Mouse (Mus musculus): ENCODE data around the gene Fcamr. TPM values are rescaled to one million over a fixed set of nuclear protein-coding genes. Genes with fewer than 3 reads are reported as not detected.

The Fcamr gene
- 0.10 and 0.20 TPM in 2 replicates for polyA plus RNA-seq (2015; fragmentation: Nextera tagmentation; extraction: Ambion mirVana)

- Histone ChIP-seq H3K27ac (ENCODE audit: low read length) (no peak within 1 kb of the TSS), H3K4me1 (ENCODE audit: control insufficient read depth, insufficient read depth, low read length) (0 out of 2 replicates have a peak, but pooled peaks cover 4% of the 10 kb centered on the region), H3K4me2 (ENCODE audit: low read depth, low read length) (no peak within 1 kb of the TSS), H3K9ac (ENCODE audit: low read depth, low read length) (no peak within 1 kb of the TSS), H3K4me3 (ENCODE audit: low read length) (no peak within 1 kb of the TSS), H3K9me3 (ENCODE audit: control insufficient read depth, low read length) (no peaks in the 10 kb centered on the region), H3K27me3 (replicated peaks; ENCODE audit: control insufficient read depth, insufficient read depth, low read length) (no peaks in the 10 kb centered on the region), H3K36me3 (ENCODE audit: control insufficient read depth, insufficient read depth, low read length) (no peaks in the 10 kb centered on the region)
- ATAC-seq: no peak
- 88% methylated on average over 8 of the region's 8 CpGs for WGBS
Observed at GRCm38 (mm10) chr1:130800602-130801001, at the start of gene Fcamr. TSS of gene Fcamr (plus strand) at chr1:130800902.

- H3K4me2 ChIP-seq (ENCODE audit: low read depth, low read length): no peak overlapping the region
- H3K36me3 ChIP-seq (ENCODE audit: control insufficient read depth, insufficient read depth, low read length): no peaks in the 10 kb centered on the region
- WGBS: 51% methylated on average over 9 of the region's 9 CpGs
- peaks cover 9% of the 10 kb centered on the region for H3K4me1 ChIP-seq (ENCODE audit: control insufficient read depth, insufficient read depth, low read length)
- H3K9me3 ChIP-seq (ENCODE audit: control insufficient read depth, low read length): no peaks in the 10 kb centered on the region
- H3K4me3 ChIP-seq (ENCODE audit: low read length): no peak overlapping the region
- H3K27me3 ChIP-seq (replicated peaks; ENCODE audit: control insufficient read depth, insufficient read depth, low read length): no peaks in the 10 kb centered on the region
- no peak overlapping the region for H3K9ac ChIP-seq (ENCODE audit: low read depth, low read length)
- H3K27ac ChIP-seq (ENCODE audit: low read length): no peak overlapping the region
- no peak; the same call in 1 of the 2 replicates for ATAC-seq
Observed at GRCm38 (mm10) chr1:130759689-130760088, 41.0 kb upstream of the Fcamr start.

- H3K4me1 ChIP-seq (ENCODE audit: control insufficient read depth, insufficient read depth, low read length): peaks cover 9% of the 10 kb centered on the region
- H3K9ac ChIP-seq (ENCODE audit: low read depth, low read length): no peak overlapping the region
- H3K27me3 ChIP-seq (replicated peaks; ENCODE audit: control insufficient read depth, insufficient read depth, low read length): no peaks in the 10 kb centered on the region
- no peak overlapping the region for H3K4me3 ChIP-seq (ENCODE audit: low read length)
- H3K9me3 ChIP-seq (ENCODE audit: control insufficient read depth, low read length): no peaks in the 10 kb centered on the region
- H3K36me3 ChIP-seq (ENCODE audit: control insufficient read depth, insufficient read depth, low read length): no peaks in the 10 kb centered on the region
- no peak for ATAC-seq
- no peak overlapping the region for H3K4me2 ChIP-seq (ENCODE audit: low read depth, low read length)
- WGBS: 74% methylated on average over 1 of the region's 1 CpGs
- no peak overlapping the region for H3K27ac ChIP-seq (ENCODE audit: low read length)
Observed at GRCm38 (mm10) chr1:130761597-130761996, 39.1 kb upstream of the Fcamr start.

GRCm38 (mm10) chr1:130762045-130762760, 38.5 kb upstream of the Fcamr start:
- no peak overlapping the region for H3K27ac ChIP-seq (ENCODE audit: low read length)
- H3K4me1 ChIP-seq (ENCODE audit: control insufficient read depth, insufficient read depth, low read length): peaks cover 9% of the 10 kb centered on the region
- no peak overlapping the region for H3K4me3 ChIP-seq (ENCODE audit: low read length)
- no peak overlapping the region for H3K4me2 ChIP-seq (ENCODE audit: low read depth, low read length)
- WGBS: 72% methylated on average over 3 of the region's 3 CpGs
- no peak overlapping the region for H3K9ac ChIP-seq (ENCODE audit: low read depth, low read length)
- H3K27me3 ChIP-seq (replicated peaks; ENCODE audit: control insufficient read depth, insufficient read depth, low read length): no peaks in the 10 kb centered on the region
- no peaks in the 10 kb centered on the region for H3K9me3 ChIP-seq (ENCODE audit: control insufficient read depth, low read length)
- H3K36me3 ChIP-seq (ENCODE audit: control insufficient read depth, insufficient read depth, low read length): no peaks in the 10 kb centered on the region
- no peak for ATAC-seq

- 48% methylated on average over 12 of the region's 12 CpGs for WGBS
- Histone ChIP-seq H3K4me3 (ENCODE audit: low read length) (peak overlapping the region; percentile 7; the same call in 1 of the 2 replicates), H3K9ac (ENCODE audit: low read depth, low read length) (peak overlapping the region; percentile 25; the same call in 1 of the 2 replicates), H3K27me3 (replicated peaks; ENCODE audit: control insufficient read depth, insufficient read depth, low read length) (no peaks in the 10 kb centered on the region), H3K9me3 (ENCODE audit: control insufficient read depth, low read length) (no peaks in the 10 kb centered on the region), H3K4me2 (ENCODE audit: low read depth, low read length) (peak overlapping the region; percentile 44), H3K36me3 (ENCODE audit: control insufficient read depth, insufficient read depth, low read length) (no peaks in the 10 kb centered on the region), H3K4me1 (ENCODE audit: control insufficient read depth, insufficient read depth, low read length) (peaks cover 9% of the 10 kb centered on the region), H3K27ac (ENCODE audit: low read length) (peak overlapping the region; percentile 71)
- peak; percentile 92 for ATAC-seq
Observed at GRCm38 (mm10) chr1:130764027-130764461, 36.7 kb upstream of the Fcamr start.

- H3K27ac ChIP-seq (ENCODE audit: low read length): no peak overlapping the region
- H3K9ac ChIP-seq (ENCODE audit: low read depth, low read length): no peak overlapping the region
- WGBS: 83% methylated on average over 5 of the region's 5 CpGs
- H3K4me1 ChIP-seq (ENCODE audit: control insufficient read depth, insufficient read depth, low read length): peaks cover 10% of the 10 kb centered on the region
- no peaks in the 10 kb centered on the region for H3K36me3 ChIP-seq (ENCODE audit: control insufficient read depth, insufficient read depth, low read length)
- no peaks in the 10 kb centered on the region for H3K27me3 ChIP-seq (replicated peaks; ENCODE audit: control insufficient read depth, insufficient read depth, low read length)
- no peak for ATAC-seq
- H3K4me3 ChIP-seq (ENCODE audit: low read length): no peak overlapping the region
- H3K9me3 ChIP-seq (ENCODE audit: control insufficient read depth, low read length): no peaks in the 10 kb centered on the region
- no peak overlapping the region for H3K4me2 ChIP-seq (ENCODE audit: low read depth, low read length)
Observed at GRCm38 (mm10) chr1:130767066-130767465, 33.6 kb upstream of the Fcamr start.

- Histone ChIP-seq H3K27me3 (replicated peaks; ENCODE audit: control insufficient read depth, insufficient read depth, low read length) (no peaks in the 10 kb centered on the region), H3K36me3 (ENCODE audit: control insufficient read depth, insufficient read depth, low read length) (no peaks in the 10 kb centered on the region), H3K9ac (ENCODE audit: low read depth, low read length) (no peak overlapping the region), H3K4me3 (ENCODE audit: low read length) (no peak overlapping the region), H3K9me3 (ENCODE audit: control insufficient read depth, low read length) (no peaks in the 10 kb centered on the region), H3K27ac (ENCODE audit: low read length) (no peak overlapping the region), H3K4me2 (ENCODE audit: low read depth, low read length) (no peak overlapping the region), H3K4me1 (ENCODE audit: control insufficient read depth, insufficient read depth, low read length) (peaks cover 7% of the 10 kb centered on the region; the same call in 1 of the 2 replicates)
- no peak for ATAC-seq
- WGBS: 88% methylated on average over 2 of the region's 2 CpGs
Observed at GRCm38 (mm10) chr1:130769925-130770324, 30.8 kb upstream of the Fcamr start.

- H3K27me3 ChIP-seq (replicated peaks; ENCODE audit: control insufficient read depth, insufficient read depth, low read length): no peaks in the 10 kb centered on the region
- no peak overlapping the region for H3K9ac ChIP-seq (ENCODE audit: low read depth, low read length)
- H3K9me3 ChIP-seq (ENCODE audit: control insufficient read depth, low read length): no peaks in the 10 kb centered on the region
- WGBS: 65% methylated on average over 4 of the region's 4 CpGs
- H3K4me1 ChIP-seq (ENCODE audit: control insufficient read depth, insufficient read depth, low read length): peaks cover 7% of the 10 kb centered on the region; the same call in 1 of the 2 replicates
- H3K27ac ChIP-seq (ENCODE audit: low read length): no peak overlapping the region
- no peak overlapping the region for H3K4me3 ChIP-seq (ENCODE audit: low read length)
- H3K36me3 ChIP-seq (ENCODE audit: control insufficient read depth, insufficient read depth, low read length): no peaks in the 10 kb centered on the region
- ATAC-seq: peak; percentile 82
- H3K4me2 ChIP-seq (ENCODE audit: low read depth, low read length): no peak overlapping the region
Observed at GRCm38 (mm10) chr1:130770487-130770886, 30.2 kb upstream of the Fcamr start.

GRCm38 (mm10) chr1:130770981-130771494, 29.7 kb upstream of the Fcamr start:
- Histone ChIP-seq H3K9me3 (ENCODE audit: control insufficient read depth, low read length) (no peaks in the 10 kb centered on the region), H3K36me3 (ENCODE audit: control insufficient read depth, insufficient read depth, low read length) (no peaks in the 10 kb centered on the region), H3K27ac (ENCODE audit: low read length) (no peak overlapping the region), H3K4me2 (ENCODE audit: low read depth, low read length) (no peak overlapping the region), H3K27me3 (replicated peaks; ENCODE audit: control insufficient read depth, insufficient read depth, low read length) (no peaks in the 10 kb centered on the region), H3K9ac (ENCODE audit: low read depth, low read length) (no peak overlapping the region), H3K4me3 (ENCODE audit: low read length) (no peak overlapping the region), H3K4me1 (ENCODE audit: control insufficient read depth, insufficient read depth, low read length) (peaks cover 7% of the 10 kb centered on the region; the same call in 1 of the 2 replicates)
- ATAC-seq: no peak
- 75% methylated on average over 3 of the region's 3 CpGs for WGBS
